Comparison of ENCODE assay signal across 10 mouse cellular contexts in genomic region chr11:55607808-55608523, GRCm38 (mm10). TPM values are rescaled to one million over a fixed set of nuclear protein-coding genes. Genes with fewer than 3 reads are reported as not detected.
DNase-seq lines count a peak whose midpoint lies in the region; ATAC-seq and TF ChIP-seq lines count a peak whose summit lies in the region.
"Had no signal": no experiment of that assay in that cellular context is flagged by ENCODE, and none has a peak within 500 bp of the region (broad histone marks: within the 10 kb centered on the region; RNA-seq: fewer than 3 reads in every experiment).

Gene Glra1 (minus strand): TSS chr11:55608198.

- no peaks in the 10 kb centered on the region for H3K27me3 ChIP-seq in G1E (ENCODE audit: insufficient read depth, low read length)
- H3K27me3 ChIP-seq in forebrain, embryonic 13.5 days, result peaks cover 68% of the 10 kb centered on the region

- under 1% methylated on average over 34 of the region's 36 CpGs for WGBS in forebrain, embryonic 13.5 days

- peak within 1 kb of the TSS; percentile 47 for H3K9ac ChIP-seq in forebrain, embryonic 13.5 days

- TF ChIP-seq CTCF in G1E (IDR thresholded peaks at IDR 0.05; ENCODE audit: low read depth, low read length), result no peak

- DNase-seq in G1E (ENCODE audit: low spot score), result peak; percentile 30
- peak; percentile 62 to 79 for DNase-seq in adrenal gland, postnatal 4 days (ENCODE audit: low spot score in 2 of 2)
- DNase-seq in heart, postnatal 4 days, result peak; percentile 89
- peak; percentile 65 to 71 for DNase-seq in layer of hippocampus, postnatal 10 days (ENCODE audit: low spot score in 2 of 2)
- DNase-seq in skeletal muscle tissue, adult 2 months (ENCODE audit: low read depth, low spot score), result peak; percentile 10
- DNase-seq in T-cell, adult 2 months (ENCODE audit: low spot score), result no peak

- ATAC-seq in G1E (ENCODE audit: extremely low read depth, insufficient number of reproducible peaks, low FRiP score, poor library complexity, severe bottlenecking), result no peak
- peak; percentile 45; the same call in 1 of the 2 replicates for ATAC-seq in forebrain, embryonic 13.5 days
- peak; percentile 100 for ATAC-seq in megakaryocyte progenitor cell, adult 5-6 weeks (replicated peaks; ENCODE audit: poor library complexity)

- peaks cover 25% of the 10 kb centered on the region for H3K9me3 ChIP-seq in G1E (replicated peaks)
- H3K9me3 ChIP-seq in forebrain, embryonic 13.5 days (replicated peaks), result no peaks in the 10 kb centered on the region

- no peak within 1 kb of the TSS for H3K4me3 ChIP-seq in G1E (ENCODE audit: low read depth, low read length)
- H3K4me3 ChIP-seq in forebrain, embryonic 13.5 days, result peak within 1 kb of the TSS; percentile 41

- H3K27ac ChIP-seq in forebrain, embryonic 13.5 days, result no peak within 1 kb of the TSS

- H3K36me3 ChIP-seq in G1E (replicated peaks), result no peaks in the 10 kb centered on the region
- H3K36me3 ChIP-seq in forebrain, embryonic 13.5 days (ENCODE audit: poor library complexity, severe bottlenecking), result no peaks in the 10 kb centered on the region

- peak within 1 kb of the TSS; percentile 67 for H3K4me2 ChIP-seq in forebrain, embryonic 13.5 days

- no peaks in the 10 kb centered on the region for H3K4me1 ChIP-seq in G1E (ENCODE audit: insufficient read depth, low read depth, low read length)
- H3K4me1 ChIP-seq in forebrain, embryonic 13.5 days, result peaks cover 10% of the 10 kb centered on the region; the same call in 1 of the 2 replicates

RNA-seq across cellular contexts. Expression of gene Glra1, which starts in this region (rescaled TPM):
- not detected in 2 replicates for total RNA-seq in G1E (2014; fragmentation: Nextera tagmentation)
- 0.06 and 0.11 TPM in 2 replicates for total RNA-seq in G1E (2017)
- polyA plus RNA-seq in G1E (2012), result not detected in 2 replicates
- total RNA-seq in adrenal gland, postnatal 4 days (2021), result not detected
- not detected in 2 replicates for polyA plus RNA-seq in forebrain, embryonic 13.5 days (2015; fragmentation: Nextera tagmentation; extraction: Ambion mirVana)
- total RNA-seq in heart, postnatal 4 days (2021), result not detected
- under 1 TPM; 0.13 to 0.14 TPM for total RNA-seq in layer of hippocampus, postnatal 10 days (2021)
- total RNA-seq in megakaryocyte progenitor cell, adult 5-6 weeks (2015), result not detected in 2 replicates
- not detected in 2 replicates for total RNA-seq in megakaryocyte progenitor cell, adult 5-6 weeks (2017)
- polyA plus RNA-seq: heart, embryonic 16.5 days; testis, adult 2 months had no signal

Comparison
In these comparisons a context has a peak if more than half of its experiments do, and no peak if none do; other contexts are left out.
1. Peak in DNase-seq in G1E; RNA of the gene not detected or under 1 TPM.
2. Peak in DNase-seq in adrenal gland, postnatal 4 days; RNA of the gene not detected or under 1 TPM.
3. Peak in ATAC-seq, H3K4me3 ChIP-seq, H3K9ac ChIP-seq and H3K4me2 ChIP-seq in forebrain, embryonic 13.5 days; RNA of the gene not detected or under 1 TPM.
4. Peak in DNase-seq in heart, postnatal 4 days; RNA of the gene not detected or under 1 TPM.
5. Peak in DNase-seq in layer of hippocampus, postnatal 10 days; RNA of the gene not detected or under 1 TPM.
6. Peak in ATAC-seq in megakaryocyte progenitor cell, adult 5-6 weeks; RNA of the gene not detected or under 1 TPM.